Mouse (Mus musculus) layer of hippocampus, postnatal 25 days (tissue): ENCODE results near the gene Gm17655. TPM values are rescaled to one million over a fixed set of nuclear protein-coding genes. Genes with fewer than 3 reads are reported as not detected.
"Not testable (repeated sequence)": the region's sequence is repeated elsewhere in the genome, so short reads cannot be mapped to it uniquely, and the experiment has no call there.

Experiments
- DNase-seq, 2 experiments: peaks; one replicate each; pipeline ENCODE4 v3.0.0; 2022; ENCODE audit warnings: mixed read lengths in 2 of 2, low spot score in 1 of 2; ENCODE audit errors: extremely low spot score in 1 of 2
- total RNA-seq, 2 experiments: library from RNA; stranded (reverse); gene quantifications; 2 replicates each; pipeline ENCODE4 v1.2.3; 2021

Gene Gm17655
- total RNA-seq, 2 experiments from 2014 or later, result 7.8 to 13.0 TPM

DNA sequence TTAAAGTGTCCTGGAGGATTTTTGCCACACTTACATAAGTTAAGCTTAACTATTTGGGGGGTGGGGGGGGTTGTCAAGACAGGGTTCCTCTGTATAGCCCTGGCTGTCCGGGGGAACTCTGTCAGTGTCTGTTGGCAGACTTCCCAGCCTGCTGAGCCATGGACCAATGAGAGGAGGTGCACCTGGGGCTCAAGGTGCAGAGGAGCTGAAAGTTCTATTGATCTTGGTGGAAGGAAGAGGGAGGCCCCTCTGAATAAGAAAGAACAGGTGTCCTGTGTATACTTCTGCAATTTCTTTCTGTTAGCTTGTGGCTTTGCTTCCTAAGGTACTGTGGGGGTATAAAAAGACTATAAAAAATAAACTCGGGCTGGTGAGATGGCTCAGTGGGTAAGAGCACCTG lies 19.2 kb upstream of the Gm17655 start:
- no peak for DNase-seq

DNA sequence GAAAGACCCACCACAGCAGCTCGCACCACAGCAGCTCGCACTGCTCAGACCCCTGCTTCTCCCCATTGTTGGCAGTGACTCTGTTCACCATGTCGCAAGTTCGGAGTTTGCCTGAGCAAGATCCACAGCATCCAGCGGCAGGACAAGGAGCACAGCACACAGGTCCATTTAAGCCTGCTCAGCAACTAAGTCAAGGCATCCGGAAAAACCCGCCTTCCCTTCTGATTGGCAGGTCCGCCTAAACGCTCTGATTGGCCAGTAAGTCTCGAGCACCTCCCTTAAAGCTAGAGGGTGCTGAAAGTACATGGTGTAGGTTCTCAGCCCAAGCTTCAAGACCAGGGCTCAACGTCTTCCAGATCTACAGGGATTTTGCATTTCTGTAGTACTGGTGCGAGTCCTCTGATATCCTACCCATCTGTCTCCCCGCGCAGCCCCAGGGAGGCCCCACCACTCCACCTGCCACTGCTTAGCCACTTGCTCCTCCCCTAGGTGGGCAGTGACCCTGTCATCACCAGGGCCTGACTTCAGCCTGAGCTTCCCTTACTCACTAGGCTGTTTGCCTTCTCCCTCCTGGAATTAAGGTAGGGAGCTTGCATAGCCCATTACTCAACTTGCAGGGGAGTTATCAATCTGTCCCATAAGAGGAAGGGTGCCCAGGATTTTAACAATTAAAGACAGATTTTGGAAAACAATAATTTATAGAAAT lies 14.0 kb upstream of the Gm17655 start:
- no peak for DNase-seq

DNA sequence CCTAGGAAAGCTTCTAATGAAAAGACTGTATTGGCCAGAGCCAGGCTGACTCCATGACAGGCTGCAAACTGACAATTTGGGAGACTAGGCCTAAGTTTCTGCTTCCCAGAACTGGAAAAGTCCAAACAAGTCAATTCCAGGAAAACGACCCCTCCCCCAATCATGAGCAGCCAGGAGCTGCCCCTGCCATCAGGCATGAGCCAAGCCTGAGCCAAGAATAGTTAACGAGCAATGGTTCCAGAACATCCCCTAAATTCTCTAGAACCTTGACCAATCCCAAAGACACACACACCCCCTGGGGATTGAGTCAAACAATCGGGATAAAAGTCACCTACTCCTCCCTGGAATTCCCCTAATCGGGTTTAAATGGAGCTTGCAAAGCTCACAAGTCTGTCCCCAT lies 10.6 kb upstream of the Gm17655 start:
- DNase-seq, result no peak

DNA sequence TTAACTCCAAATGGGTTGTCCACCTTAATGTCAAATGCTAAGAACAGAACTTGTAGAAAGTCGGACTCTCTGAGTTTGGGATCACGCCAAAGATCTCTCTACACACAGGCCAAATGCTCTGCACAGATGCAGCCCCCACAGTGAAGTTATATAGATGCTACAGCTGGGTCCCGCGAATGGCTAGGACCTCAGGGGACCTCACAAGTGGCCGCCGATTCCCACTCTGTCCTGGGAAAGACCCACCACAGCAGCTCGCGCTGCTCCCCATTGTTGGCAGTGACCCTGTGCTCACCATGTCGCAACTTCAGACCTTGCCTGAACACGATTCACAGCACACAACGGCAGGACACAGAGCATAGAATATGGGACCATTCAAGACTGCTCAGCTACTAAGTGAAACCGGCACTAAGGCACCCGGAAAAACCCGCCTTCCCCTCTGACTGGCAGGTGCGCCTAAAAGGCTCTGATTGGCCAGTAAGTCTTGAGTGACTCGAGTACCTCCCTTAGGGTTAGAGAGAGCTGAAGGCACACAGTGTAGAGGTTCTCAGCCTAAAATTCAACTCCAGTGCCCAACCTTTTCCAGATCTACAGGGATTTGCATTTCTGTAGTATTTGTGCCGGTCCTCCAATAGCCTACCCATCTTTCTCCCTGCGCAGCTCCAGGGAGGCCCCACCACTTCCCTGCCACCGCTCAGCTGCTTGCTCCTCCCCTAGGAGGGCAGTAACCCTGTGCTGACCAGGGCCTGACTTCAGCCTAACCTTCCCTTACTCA lies 14.5 kb downstream of the Gm17655 start:
- DNase-seq, result peak; percentile 59 to 68

- DNase-seq, result peak; percentile 14 to 52
These were observed 48.5 kb downstream of the Gm17655 start for GRCm38 (mm10) chr5:110023694-110024427.

DNA sequence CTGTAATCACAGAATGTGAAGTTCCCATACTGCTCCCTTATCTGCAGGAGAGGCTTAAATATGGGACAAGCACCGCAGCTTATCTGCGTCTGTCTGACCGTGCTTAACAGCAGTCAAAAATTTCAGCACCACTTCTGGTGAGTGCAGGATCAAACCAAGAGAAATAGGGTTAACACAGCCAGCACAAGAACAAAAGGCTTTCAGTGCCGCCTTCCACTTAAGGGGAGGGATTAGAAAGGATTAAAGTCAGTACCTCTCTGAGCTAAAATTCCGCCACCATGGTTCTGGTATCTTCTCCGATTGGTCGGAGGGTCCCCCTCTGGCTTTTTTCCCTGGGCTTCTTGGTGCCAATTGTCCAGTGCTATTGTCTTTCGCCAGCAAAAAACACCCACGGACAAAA lies 49.0 kb downstream of the Gm17655 start:
- no peak for DNase-seq

GRCm38 (mm10) chr5:110015775-110016174 lies 56.5 kb downstream of the Gm17655 start:
- not testable (repeated sequence) for DNase-seq

Other genes with a start within 250 kb of the Gm17655 start
- gene Gm15446, start 149.1 kb downstream of the Gm17655 start, total RNA-seq, result 10 to 100 TPM; 34.0 to 41.2 TPM
- gene Zfp932, start 76.0 kb downstream of the Gm17655 start, total RNA-seq, result 10 to 100 TPM; 46.9 to 62.7 TPM
- gene Gm35315, start 21.9 kb upstream of the Gm17655 start, total RNA-seq, result under 1 TPM; 0.56 to 0.76 TPM
- gene Plcxd1, start 27.5 kb upstream of the Gm17655 start, total RNA-seq, result 1 to 10 TPM; 4.4 to 4.7 TPM
- 10 to 100 TPM; 69.3 to 91.5 TPM for gene Gtpbp6, start 35.7 kb upstream of the Gm17655 start, total RNA-seq
- 10 to 100 TPM; 15.4 to 17.0 TPM for gene Zfp605, start 37.6 kb upstream of the Gm17655 start, total RNA-seq
- gene Chfr, start 63.3 kb upstream of the Gm17655 start, total RNA-seq, result 10 to 100 TPM; 46.5 to 61.0 TPM
- gene Golga3, start 104.2 kb upstream of the Gm17655 start, total RNA-seq, result 10 to 100 TPM; 44.6 to 50.7 TPM
- 10 to 100 TPM; 36.1 to 41.3 TPM for gene Ankle2, start 158.5 kb upstream of the Gm17655 start, total RNA-seq
- gene Pgam5, start 197.4 kb upstream of the Gm17655 start, total RNA-seq, result 10 to 100 TPM; 62.5 to 63.2 TPM
- gene Pxmp2, start 213.7 kb upstream of the Gm17655 start, total RNA-seq, result 10 to 100 TPM in 1 of 2 experiments, 1 to 10 TPM in 1; 10.0 to 12.6 TPM
- 1 to 10 TPM; 1.3 to 1.8 TPM for gene Pole, start 213.8 kb upstream of the Gm17655 start, total RNA-seq